Mouse (Mus musculus): ENCODE measurements around the gene Prss22.

DNA sequence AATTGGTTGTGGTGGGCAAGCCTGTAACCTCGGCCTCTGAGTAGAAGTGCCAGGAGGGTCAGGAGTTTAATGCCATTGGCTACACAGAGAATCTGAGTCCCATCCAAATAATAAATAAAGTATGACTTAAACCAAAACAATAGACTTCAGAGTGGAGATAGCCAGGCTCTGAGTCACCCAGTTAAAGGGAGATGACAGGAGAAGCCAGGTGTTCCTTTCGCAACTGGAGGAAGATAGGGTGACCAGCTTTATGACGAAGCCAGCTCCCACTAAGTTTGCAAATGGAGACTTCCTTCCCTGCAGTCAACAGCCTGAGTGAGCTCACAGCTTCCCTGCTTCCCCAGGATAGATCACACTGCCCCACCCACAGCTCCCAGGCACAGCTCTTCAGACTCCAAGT is 18.4 kb downstream of the Prss22 start:
- TF ChIP-seq GATA1 (IDR thresholded peaks at IDR 0.05; ENCODE audit: low read length) = no peak
- TF ChIP-seq TAL1 (IDR thresholded peaks at IDR 0.05; ENCODE audit: low read length) = no peak
